Comparison of ENCODE assay signal across 27 mouse cellular contexts in genomic region chr11:73329442-73329841, GRCm38 (mm10). TPM values are rescaled to one million over a fixed set of nuclear protein-coding genes. Genes with fewer than 3 reads are reported as not detected.
"Had no signal": no experiment of that assay in that cellular context is flagged by ENCODE, and none has a peak within 500 bp of the region (broad histone marks: within the 10 kb centered on the region; RNA-seq: fewer than 3 reads in every experiment).

Aspa (minus strand) TSS chr11:73329596.
Gm49340 (plus strand) TSS chr11:73329741.
Spata22 (plus strand) TSS chr11:73329741.

- H3K27ac ChIP-seq: limb, embryonic 10.5 days; limb, embryonic 13.5 days; liver, embryonic 14.5 days; macrophage; midbrain, embryonic 10.5 days; midbrain, embryonic 13.5 days; stomach, embryonic 15.5 days had no signal

- H3K9me3 ChIP-seq: limb, embryonic 10.5 days; limb, embryonic 13.5 days; midbrain, embryonic 13.5 days; stomach, embryonic 15.5 days had no signal

- H3K4me2 ChIP-seq: limb, embryonic 13.5 days; lung, embryonic 14.5 days; midbrain, embryonic 13.5 days; stomach, embryonic 15.5 days had no signal

- H3K27me3 ChIP-seq: limb, embryonic 13.5 days; megakaryocyte, embryonic 14.5 days; midbrain, embryonic 13.5 days; stomach, embryonic 15.5 days had no signal

- DNase-seq: kidney, adult 18-20 months; kidney, adult 9 months; kidney, postnatal 14 days; kidney, postnatal 4 days; liver, postnatal 0 days; lung, embryonic 14.5 days; right cerebral cortex, postnatal 25 days; spleen, adult 18-20 months; thymus, postnatal 25 days had no signal

- ATAC-seq: liver, postnatal 0 days; lung, postnatal 0 days; midbrain, embryonic 13.5 days had no signal

- H3K4me1 ChIP-seq: limb, embryonic 10.5 days; midbrain, embryonic 10.5 days; midbrain, embryonic 13.5 days had no signal

- H3K9ac ChIP-seq: limb, embryonic 13.5 days; liver, embryonic 14.5 days; liver, postnatal 0 days; lung, embryonic 14.5 days; midbrain, embryonic 13.5 days; stomach, embryonic 15.5 days had no signal

- H3K4me3 ChIP-seq: limb, embryonic 10.5 days; limb, embryonic 13.5 days; megakaryocyte, embryonic 14.5 days; midbrain, embryonic 10.5 days; midbrain, embryonic 13.5 days; stomach, embryonic 15.5 days had no signal

- H3K36me3 ChIP-seq: limb, embryonic 10.5 days; limb, embryonic 13.5 days; midbrain, embryonic 10.5 days; midbrain, embryonic 13.5 days; stomach, embryonic 15.5 days had no signal

RNA-seq across cellular contexts. Expression of gene Aspa, which starts in this region (rescaled TPM):
- polyA plus RNA-seq: limb, embryonic 10.5 days; midbrain, embryonic 10.5 days; neural tube, embryonic 11.5 days had no signal

RNA-seq across cellular contexts. Expression of gene Gm49340, which starts in this region (rescaled TPM):
- total RNA-seq: layer of hippocampus, adult 18-20 months; layer of hippocampus, postnatal 14 days; left cerebral cortex, adult 18-20 months; left cerebral cortex, postnatal 25 days; midbrain, postnatal 0 days had no signal
- polyA plus RNA-seq: kidney, embryonic 16.5 days; limb, embryonic 10.5 days; limb, embryonic 13.5 days; lung, embryonic 14.5 days; lung, postnatal 0 days; macrophage; midbrain, embryonic 10.5 days; midbrain, embryonic 13.5 days; midbrain, postnatal 0 days; neural tube, embryonic 11.5 days; neural tube, embryonic 14.5 days; stomach, embryonic 15.5 days; thymus, postnatal 0 days had no signal

RNA-seq across cellular contexts. Expression of gene Spata22, which starts in this region (rescaled TPM):
- total RNA-seq: layer of hippocampus, adult 18-20 months; layer of hippocampus, postnatal 14 days; left cerebral cortex, adult 18-20 months; left cerebral cortex, postnatal 25 days; midbrain, postnatal 0 days had no signal
- polyA plus RNA-seq: limb, embryonic 10.5 days; limb, embryonic 13.5 days; lung, embryonic 14.5 days; lung, postnatal 0 days; macrophage; midbrain, embryonic 10.5 days; midbrain, embryonic 13.5 days; neural tube, embryonic 11.5 days; neural tube, embryonic 14.5 days; thymus, postnatal 0 days had no signal
